Mouse (Mus musculus) stomach, postnatal 0 days (tissue): ENCODE data around the gene Nlgn1.

Experiments used
- CTCF ChIP-seq: IDR thresholded peaks from 2 replicates; pipeline ENCODE4 v1.5.1; 2016; ENCODE audit warnings: antibody characterized with exemption, low read depth, mild to moderate bottlenecking, moderate library complexity
- EP300 ChIP-seq: optimal IDR thresholded peaks from 2 replicates; pipeline ENCODE3; 2016; ENCODE audit warnings: antibody characterized with exemption

DNA sequence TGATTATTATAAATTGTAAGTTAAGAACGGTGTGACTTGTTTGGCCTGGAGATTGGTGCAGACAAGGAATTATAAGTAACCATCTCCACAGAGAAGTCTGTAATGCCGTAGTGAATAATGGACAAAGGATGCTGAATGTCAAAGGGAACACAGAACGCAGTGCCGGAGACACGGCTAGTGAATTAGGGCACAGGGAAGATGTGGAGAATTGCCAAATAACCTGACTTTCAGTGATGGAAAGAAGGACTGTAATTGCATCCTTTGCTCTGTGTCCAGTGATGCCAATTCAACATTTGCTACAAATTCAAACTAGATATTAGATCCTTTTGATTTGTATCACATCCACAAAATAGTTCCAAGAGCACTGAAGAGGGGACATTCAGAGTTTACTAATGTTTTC lies 415.7 kb downstream of the Nlgn1 start:
- TF ChIP-seq EP300 (no peak), CTCF (no peak)
